Mouse (Mus musculus) layer of hippocampus, adult 8-10 months (tissue): ENCODE measurements at regions not wholly inside any gene's neighbourhood (a gene's known extent, or its start where the extent isn't known, plus 50 kb on each side); places are given as distances from the start of the nearest gene placed in this dataset.

Source experiments
- DNase-seq, 2 experiments: peaks; one replicate each; pipeline ENCODE4 v3.0.0; 2022; ENCODE audit warnings: low spot score in 2 of 2

DNA sequence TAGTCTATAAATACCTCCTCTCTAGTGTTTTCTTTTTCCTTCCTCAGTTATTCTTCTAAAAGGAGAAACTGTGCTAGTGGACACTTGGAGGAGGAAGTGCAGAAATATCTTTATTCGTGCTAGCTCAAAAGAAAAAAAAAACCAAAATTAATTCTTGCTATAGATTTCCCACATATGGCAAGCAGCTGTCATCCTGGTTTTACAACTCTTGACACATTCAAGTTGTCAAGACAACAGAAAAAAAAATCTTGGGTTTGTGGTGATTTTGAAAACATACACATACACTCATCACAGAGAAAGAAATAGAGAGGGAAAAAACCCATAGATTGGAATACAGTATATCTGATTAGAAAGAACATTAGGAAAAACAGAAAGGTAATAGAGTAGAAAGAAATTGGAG is 352.8 kb upstream of the Slco3a1 start:
- no peak for DNase-seq

DNA sequence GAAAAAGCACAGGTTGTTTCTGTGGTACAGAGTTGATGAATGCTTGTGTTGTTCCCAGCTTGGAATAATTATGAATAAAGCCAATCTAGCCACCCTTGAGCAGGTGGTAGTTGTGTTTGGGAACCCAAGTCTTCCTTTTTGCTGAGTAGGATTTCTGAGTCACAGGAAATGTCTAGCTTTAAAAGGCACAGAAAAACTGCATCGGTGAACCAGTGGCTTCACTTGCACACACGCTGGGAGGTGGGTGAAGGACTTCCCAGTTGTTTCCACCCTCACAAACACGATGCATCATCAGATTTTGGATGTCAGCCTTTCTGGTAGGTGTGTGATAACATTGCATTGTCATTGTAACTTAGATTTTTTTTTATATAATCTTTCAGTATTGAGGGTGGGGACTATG is 322.9 kb upstream of the Slco3a1 start:
- DNase-seq = no peak

DNA sequence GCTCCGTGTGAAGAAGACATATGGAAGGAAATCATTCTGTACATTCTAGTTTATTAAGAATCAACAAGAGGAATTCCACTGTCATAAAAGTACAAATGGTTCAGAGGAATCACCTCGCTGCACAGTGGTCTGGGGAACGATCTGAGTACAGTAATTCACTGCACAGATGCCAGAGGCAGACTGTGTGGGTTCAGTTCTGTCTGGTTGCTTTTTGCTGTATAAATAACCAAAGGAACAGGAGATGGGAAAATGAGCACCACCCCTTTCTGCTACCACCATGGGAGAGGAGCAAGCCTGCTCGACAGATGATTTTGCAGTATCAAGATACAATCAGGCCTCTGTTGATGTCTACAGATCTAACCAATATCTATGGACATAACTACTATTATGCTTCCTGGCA is 322.1 kb upstream of the Slco3a1 start:
- peak; percentile 37 to 45 for DNase-seq

DNA sequence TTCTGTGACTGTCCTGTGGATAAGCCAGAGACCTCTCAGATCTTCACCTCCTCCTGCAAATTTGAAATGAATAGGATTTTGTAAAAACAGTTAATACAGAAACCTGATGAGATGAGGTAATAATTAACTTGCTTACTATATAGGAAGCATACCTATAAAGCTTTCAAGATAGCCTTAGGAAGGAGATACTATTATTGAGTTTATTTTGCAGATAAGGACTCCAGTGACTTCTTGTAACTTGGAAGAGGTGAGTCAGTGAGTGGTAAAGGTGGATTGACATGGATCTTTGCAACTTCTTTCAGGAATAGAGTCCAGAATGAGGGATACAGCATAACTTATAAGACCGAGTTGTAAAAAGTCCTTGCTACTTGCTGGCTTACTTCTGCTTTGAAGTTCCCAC is 315.7 kb upstream of the Slco3a1 start:
- no peak for DNase-seq

DNA sequence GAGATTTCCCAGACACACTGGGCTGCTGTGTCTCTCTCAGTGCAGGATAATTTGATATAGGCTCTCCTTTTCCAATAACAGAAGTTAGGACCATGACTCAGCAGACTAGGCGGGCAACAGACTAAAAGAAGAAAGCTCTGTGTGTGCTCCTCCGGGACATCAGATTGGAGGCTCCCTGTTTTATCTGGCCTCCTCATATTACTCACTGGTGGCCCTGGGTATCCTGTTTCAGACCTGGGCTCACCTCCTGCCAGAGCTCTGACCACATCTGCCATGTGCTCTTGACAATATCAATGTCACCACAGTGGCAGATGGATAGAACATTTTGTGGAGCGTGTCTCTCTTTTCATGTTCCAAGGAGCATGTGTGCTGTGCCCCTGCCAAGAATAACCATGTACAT is 308.1 kb upstream of the Slco3a1 start:
- DNase-seq = no peak

DNA sequence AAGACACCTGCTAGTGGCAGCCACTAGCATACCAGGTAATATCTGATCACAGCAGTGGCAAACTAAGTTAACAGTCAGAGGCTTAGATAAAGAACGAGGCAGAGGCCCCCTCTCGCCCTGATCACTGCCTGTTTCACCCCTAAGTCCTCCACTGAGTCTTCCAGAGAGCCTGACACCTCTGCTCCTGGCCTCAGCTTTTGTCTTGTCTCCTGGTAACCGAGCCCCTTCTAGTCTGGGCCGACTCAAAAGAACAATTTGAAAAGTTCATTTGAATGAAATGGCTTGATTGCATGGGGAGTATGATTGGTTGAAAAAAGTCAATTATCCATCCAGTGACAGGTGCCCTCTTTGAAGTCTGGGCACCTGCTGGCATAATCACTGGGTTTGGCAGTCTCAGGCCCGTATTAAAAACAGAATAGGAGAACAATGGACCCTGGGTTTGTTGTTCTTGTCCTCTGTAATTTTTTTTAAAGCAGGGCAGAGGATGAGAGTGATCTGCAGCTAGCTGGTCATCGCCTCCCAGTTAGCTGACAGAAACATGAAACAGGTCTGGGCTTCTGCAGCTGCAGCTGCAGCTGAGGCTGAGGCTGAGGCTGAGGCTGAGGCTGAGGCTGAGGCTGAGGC is 289.8 kb upstream of the Slco3a1 start:
- no peak for DNase-seq

DNA sequence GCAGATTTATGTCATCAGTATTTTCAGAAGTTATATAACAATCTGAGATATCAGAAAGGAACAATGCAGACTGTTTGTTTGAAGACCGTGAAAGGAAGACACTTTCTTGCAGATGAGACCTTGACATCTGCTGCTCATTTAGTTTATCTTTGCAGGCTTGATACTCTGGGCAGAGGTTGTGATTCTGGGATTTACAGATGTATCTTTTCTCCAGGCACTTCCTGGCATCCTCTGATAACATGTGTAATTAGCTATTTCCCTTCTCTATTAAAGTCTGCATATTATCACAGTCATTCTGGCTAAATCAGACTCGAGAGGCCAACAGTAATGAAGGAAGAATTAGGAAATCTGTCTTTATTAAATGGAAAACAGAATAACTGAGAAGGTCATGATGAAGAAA is 268.7 kb upstream of the Slco3a1 start:
- DNase-seq = no peak

DNA sequence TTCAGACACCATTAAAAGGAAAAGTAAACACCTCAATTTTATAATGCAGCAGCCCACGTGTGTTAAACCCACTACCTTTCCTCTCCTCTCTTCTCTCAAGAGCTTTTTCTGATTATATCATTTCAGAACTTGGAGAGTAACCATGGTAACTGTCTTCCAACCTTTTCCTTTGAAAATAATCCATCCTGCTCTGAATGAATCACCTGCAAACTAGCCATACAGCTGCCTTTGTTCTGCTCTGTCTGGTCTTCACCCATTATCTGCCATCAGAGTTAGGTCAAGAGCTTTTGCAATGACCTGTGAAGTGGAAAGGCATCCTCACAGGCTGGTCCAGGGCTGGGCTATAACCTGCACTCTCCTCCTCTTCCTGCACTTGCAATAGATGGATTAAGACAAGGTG is 238.7 kb upstream of the Slco3a1 start:
- no peak for DNase-seq

DNA sequence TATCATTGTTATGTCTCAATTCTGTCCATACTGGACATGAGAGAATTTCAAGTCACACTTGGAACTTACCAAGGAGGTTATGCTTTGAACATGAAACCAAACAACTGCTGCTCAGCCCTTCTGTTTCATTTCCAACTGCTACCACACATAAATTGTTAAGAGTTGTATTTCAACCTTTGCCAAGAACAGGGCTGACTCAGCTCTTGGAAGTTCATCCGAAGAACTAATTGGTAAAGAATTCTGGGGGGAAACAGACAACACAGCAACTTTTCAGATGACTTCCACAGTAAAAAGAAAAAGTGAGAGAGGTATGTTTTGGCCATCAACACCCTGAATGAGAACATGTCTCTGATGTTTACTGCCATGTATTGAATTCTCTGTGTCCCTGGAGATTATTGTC is 234.1 kb upstream of the Slco3a1 start:
- DNase-seq = no peak

DNA sequence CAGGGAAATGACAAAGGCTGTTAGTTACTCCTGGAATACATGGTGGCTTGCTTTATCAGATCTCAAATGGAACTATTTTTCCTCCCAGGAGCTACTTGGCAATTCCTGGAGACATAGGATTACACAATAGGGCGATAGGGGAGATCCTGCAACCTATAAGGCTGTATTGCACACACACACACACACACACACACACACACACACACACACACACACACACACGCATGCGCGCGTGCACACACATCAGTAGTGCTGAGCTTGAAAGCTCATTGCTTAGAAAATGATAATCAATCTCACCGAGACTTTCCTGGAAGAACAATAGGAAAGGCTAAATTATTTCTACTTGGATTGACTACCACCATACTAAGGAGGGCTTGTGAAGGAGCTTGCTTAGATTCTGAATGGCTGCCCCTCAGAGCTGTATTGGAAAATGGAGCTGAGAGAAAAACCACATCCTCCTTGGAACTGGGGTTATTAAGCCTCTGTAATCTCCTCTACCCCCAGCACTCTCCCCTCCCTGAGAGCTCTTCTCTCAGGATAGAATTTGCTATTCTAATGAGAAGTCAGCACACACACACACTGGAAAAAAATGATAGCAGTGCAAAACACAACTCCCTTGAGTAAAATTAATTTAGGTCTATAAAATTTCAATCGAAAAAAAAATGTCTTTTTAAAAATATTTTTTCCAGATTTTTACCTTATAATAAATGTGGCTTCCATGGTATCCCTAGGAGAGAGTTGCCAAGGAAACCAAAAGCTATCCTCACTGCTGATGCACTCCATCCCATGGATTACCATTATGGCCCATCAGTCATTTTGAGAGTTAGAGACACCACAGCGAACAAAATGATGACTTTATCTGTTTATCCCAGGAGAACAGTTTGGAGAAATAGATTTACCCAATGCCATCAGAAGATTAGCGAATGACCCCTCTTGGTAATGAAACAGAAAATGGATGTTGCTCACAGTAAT is 217.1 kb upstream of the Slco3a1 start:
- DNase-seq = no peak

DNA sequence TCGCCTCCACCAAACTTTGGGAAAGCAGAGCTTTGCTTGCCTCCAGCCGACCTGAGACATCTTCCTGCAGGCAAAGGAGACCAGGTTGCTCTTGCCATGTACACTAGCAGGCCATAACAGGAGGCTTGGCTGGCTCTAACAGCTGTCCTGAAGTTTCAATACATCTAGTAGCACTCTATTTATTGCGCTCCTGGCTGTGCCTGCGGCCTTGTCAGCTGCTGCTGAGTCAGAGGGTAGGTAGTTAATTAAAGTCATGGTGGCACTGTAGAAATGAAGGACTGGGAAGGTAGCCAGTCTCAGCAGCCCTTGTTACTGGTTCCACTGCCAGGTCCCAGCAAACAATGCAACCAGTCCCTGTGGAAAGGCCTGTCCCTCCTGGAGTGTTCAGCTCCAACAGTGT is 212.0 kb upstream of the Slco3a1 start:
- DNase-seq = no peak

DNA sequence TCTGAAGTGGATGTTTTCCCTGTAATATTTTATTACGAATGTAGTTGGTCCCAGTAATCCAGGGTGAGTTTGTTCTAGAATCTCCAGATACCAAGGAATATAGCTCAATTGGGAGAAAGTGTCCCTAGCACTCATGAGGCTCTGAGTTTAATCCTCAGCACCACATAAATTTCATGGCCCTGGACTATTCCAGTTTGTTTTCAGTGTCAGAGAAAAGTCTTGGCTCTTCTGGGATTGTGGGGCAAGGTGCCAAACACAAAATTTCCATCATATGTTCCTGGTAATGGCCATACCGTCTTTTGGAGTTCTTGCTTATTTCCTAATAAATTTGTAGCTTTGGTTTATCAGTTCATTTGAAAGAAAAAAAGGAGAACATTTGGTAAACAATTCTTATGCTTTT is 202.9 kb upstream of the Slco3a1 start:
- no peak for DNase-seq

DNA sequence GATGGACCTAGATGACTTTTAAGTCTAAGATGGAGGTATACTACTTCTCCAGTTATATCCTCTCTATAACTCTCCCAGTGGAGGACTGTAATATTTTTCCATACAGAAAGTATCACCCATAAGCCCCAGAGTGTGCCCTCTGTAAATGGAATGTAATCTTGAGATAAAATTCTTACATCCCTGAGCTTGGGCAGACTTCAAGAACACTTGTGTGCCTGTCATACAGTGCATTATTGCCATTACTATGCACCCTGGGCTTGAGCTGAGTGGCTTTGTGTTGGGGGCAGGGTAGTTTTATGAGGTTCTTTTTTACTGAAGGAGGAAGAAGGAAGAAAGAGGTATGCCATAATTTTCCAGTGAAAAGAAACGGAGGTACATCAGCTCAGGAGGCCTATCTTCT is 193.1 kb upstream of the Slco3a1 start:
- no peak for DNase-seq

DNA sequence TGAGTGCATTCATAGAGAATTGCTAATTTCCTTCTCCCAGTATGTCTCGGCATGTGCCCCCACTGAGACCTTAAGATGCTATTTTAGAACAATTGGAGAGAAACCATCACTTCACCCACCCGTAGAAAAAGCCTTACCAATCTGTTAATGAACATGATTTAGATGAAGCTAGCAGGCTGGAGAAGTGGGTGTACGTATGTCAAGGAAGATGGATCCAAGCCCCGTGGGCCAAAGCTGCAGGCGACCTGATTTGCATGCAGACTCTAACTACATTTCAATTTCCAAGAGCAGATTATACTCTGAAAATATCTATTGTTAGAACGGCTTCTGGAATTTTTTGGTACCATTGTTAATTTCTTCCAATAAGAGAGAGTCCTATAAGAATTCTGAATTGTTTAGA is 180.4 kb upstream of the Slco3a1 start:
- DNase-seq = peak; percentile 26 to 51

DNA sequence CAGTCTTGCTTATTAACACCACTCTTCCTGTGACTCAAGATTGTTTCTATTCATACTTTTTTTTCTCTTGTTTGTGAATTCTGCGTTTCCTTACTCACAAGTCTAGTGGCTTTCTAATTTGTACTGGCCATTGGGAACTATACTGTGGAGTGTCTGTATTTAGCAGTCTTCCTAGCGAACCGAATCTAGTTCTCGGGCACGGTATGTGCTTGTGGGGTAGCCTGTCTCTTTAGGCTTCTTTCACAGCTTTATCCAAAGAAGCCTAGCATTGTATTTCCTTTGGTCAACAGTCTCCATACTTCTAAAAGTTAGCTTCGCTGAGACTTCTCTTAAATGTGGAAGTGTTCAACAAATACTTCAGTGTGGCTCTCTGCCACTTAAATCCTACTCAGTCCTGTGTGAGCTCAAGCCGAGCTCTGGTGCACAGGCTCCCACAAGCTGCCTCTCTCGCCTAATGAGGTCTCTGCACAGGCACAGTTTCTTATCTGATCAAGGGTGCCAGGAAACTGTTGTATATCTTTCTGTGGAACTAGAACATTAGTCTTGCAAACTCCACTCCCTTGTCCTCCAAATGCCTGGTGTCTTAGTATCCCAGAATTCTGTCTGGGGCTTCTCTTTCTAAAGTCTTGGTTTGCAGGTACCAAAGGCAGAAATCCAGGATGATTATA is 171.9 kb upstream of the Slco3a1 start:
- DNase-seq = no peak

DNA sequence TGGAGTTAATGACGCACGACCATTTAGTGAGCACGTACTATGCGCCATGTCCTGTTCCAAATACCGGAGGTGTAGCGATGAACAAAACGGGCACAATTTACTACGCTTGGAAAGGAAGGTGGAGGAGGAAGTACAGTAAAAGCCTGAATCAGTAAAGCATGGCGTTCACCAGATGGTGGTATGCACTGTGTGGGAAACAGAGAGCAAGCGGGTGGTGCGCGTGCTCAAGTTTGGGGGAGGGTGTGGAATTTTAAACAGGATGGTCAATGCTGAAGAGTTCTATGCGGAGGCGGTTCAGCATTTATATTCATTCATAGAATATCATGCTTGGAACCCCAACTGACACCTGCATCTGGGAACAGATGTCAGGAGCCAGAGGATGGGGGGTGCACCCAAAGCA is 164.7 kb upstream of the Slco3a1 start:
- DNase-seq = peak; percentile 22 to 36

DNA sequence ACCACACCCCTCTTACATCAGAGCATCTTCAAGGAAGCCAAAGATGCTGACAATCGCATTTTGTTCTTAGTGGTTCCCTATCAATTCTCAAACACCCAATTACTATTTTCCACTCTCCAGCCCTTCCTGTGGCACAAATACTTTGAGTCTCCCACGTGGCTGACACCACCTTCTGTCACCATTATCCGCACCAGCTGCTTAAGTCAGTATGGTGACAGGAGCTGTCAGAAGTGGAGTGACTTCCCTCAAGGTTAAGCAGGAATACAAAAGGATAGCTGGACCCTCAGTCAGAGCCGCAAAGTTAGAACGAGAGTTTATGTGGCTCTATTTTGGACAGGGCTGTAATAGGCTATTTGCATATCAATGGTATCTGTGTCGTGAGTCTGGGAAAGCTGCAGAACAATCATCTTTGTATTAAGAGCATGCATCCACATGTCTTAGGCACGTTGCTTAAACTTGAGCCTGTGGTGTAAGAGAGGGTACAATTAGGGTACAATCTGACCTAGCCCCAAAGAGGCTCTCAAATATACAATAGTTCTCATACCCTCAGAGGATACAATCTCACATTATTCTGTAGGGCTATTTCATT is 155.5 kb upstream of the Slco3a1 start:
- DNase-seq = peak; percentile 7 to 20

DNA sequence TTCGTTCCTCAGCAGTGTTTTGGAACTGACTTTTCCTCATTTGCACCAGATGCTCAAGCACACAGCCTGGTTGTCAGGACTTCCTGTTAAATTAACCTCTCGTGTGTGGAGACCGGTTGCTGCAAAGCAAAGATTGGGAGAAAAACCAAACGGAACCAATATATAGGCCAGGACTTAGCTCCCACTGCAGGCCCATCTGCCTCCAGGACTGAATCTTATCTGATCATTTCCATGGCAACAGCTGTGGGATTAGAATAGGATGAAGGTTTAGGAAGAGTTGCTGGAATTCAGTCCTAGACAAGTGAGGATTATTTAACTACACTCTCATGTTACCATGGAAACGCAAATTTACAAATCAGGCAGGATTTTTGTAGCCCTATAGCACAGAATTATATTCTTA is 154.4 kb upstream of the Slco3a1 start:
- DNase-seq = peak; percentile 39 to 45

DNA sequence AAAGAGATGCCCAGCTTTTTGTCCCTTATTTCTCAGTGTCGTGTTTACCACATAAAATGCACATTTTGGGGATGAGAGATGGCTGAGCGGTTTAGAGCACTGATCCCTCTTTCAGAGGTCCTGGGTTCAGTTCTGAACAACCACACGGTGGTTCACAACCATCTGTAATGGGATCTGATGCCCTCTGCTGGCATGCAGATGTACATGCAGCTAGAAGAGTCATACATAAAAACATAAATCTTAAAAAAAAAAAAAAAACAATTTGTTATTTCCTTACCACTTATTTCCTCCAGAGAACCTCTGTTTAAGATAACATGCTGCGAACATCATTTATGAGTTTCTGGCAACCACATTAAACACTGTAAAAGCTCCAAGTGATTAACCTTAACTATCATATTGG is 149.0 kb upstream of the Slco3a1 start:
- DNase-seq = no peak

DNA sequence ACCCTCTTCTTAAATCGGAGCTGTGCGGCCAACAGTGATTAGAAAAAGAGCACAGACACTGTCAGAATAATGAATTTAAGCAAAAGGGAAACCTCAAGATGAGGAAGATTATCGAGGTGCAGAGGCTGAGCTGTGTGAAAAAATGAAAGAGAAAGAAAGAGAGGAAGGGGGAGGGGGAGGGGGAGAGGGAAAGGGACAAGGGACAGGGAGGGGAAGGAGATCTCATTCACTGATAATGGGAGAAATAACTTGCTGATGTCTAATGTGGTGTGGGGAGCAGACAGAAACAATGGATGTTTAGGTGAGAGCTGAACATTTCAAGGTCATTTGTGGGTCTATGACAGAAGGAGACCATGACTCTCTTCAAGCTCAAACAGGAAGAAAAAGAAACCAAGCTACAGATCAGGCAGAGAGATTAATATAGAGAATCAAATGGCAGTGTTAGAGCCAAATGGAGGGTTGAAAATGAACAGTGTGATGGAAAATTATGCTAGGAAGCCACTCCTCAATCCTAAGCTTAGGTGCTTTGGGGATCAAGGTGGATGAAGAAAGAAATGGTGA is 143.3 kb upstream of the Slco3a1 start:
- no peak for DNase-seq

DNA sequence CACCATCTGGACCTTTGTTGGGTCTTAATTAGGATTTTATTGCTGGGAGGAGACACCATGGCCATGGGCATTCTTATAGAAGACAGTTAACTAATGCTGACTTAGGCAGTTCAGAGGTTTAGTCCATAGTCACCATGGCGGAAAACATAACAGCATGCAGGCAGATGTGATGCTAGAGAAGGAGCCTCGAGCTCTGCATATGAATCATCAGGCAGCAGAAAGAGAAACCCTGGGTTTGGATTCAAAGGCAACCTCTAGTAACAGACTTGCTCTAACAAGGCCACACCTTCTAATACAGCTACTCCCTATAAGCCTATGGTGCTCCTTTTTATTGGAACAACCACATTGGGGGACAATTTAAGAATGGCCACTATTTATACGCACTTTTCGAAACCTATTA is 141.7 kb upstream of the Slco3a1 start:
- no peak for DNase-seq

DNA sequence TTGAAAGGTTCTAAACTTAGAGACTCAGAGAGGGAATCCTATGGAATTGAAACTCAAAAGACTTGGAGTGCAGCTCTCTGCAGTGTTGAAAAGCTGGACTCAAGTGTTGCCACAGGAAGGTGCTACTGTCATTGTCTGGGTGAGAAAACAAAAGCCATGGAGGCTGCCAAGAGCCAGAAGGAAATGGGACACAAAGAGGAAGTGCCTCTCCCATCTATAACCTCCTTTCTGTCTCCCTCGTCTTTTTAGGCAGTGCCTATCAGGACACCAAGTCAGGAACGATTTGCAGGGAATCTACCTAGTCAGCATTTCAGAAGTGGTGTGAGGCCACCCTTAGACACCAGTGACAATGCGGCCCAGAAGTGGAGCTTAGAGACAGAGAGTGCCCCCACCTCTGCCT is 138.5 kb upstream of the Slco3a1 start:
- DNase-seq = no peak
